In genomic region chr2:136050793-136051615, GRCm38 (mm10) we compare ENCODE assay signal across 8 mouse cellular contexts. TPM values are rescaled to one million over a fixed set of nuclear protein-coding genes. Genes with fewer than 3 reads are reported as not detected.
DNase-seq lines count a peak whose midpoint lies in the region; ATAC-seq and TF ChIP-seq lines count a peak whose summit lies in the region.

No protein-coding gene starts in this region.

- WGBS in kidney, embryonic 16.5 days: 8% methylated on average over 27 of the region's 27 CpGs
- WGBS in cerebellum, adult 2 months: 25% methylated on average over 27 of the region's 27 CpGs
- WGBS in forebrain, embryonic 14.5 days: 17% methylated on average over 27 of the region's 27 CpGs
- 29% methylated on average over 27 of the region's 27 CpGs for WGBS in thymus, adult 2 months

- H3K4me3 ChIP-seq in kidney, embryonic 16.5 days (ENCODE audit: low read length): peak overlapping the region; percentile 43
- peak overlapping the region; percentile 13 for H3K4me3 ChIP-seq in cerebellum, adult 2 months (replicated peaks; ENCODE audit: insufficient read depth, low read depth, low read length)
- H3K4me3 ChIP-seq in forebrain, embryonic 14.5 days (ENCODE audit: low read depth, low read length): peak overlapping the region; percentile 21; the same call in 1 of the 2 replicates
- no peak overlapping the region for H3K4me3 ChIP-seq in thymus, adult 2 months (ENCODE audit: control insufficient read depth, insufficient read depth, low read length)

- no peaks in the 10 kb centered on the region for H3K36me3 ChIP-seq in kidney, embryonic 16.5 days (ENCODE audit: insufficient read depth, low read length)
- H3K36me3 ChIP-seq in forebrain, embryonic 14.5 days (ENCODE audit: control insufficient read depth, insufficient read depth, low read length): no peaks in the 10 kb centered on the region
- no peaks in the 10 kb centered on the region for H3K36me3 ChIP-seq in thymus, adult 2 months (ENCODE audit: control insufficient read depth, insufficient read depth, low read length)

- peaks cover 9% of the 10 kb centered on the region; the same call in 1 of the 2 replicates for H3K4me1 ChIP-seq in kidney, embryonic 16.5 days (ENCODE audit: insufficient read depth, low read length)
- peaks cover 5% of the 10 kb centered on the region for H3K4me1 ChIP-seq in cerebellum, adult 2 months (ENCODE audit: control insufficient read depth, insufficient read depth, low read length)
- H3K4me1 ChIP-seq in forebrain, embryonic 14.5 days (ENCODE audit: control insufficient read depth, insufficient read depth, low read length): peaks cover 6% of the 10 kb centered on the region
- H3K4me1 ChIP-seq in thymus, adult 2 months (replicated peaks; ENCODE audit: control insufficient read depth, insufficient read depth, low read length): no peaks in the 10 kb centered on the region

- no peaks in the 10 kb centered on the region for H3K9me3 ChIP-seq in kidney, embryonic 16.5 days (ENCODE audit: low read length)
- no peaks in the 10 kb centered on the region for H3K9me3 ChIP-seq in forebrain, embryonic 14.5 days (replicated peaks; ENCODE audit: control insufficient read depth, low read length)

- DNase-seq in kidney, adult 9 months: no peak
- DNase-seq in cerebellum, adult 2 months: peak; percentile 50 to 61
- peak; percentile 60 for DNase-seq in forebrain, embryonic 14.5 days (ENCODE audit: low spot score)
- DNase-seq in mesoderm, embryonic 11.5 days (ENCODE audit: low read depth, low spot score): peak; percentile 63
- DNase-seq in thymus, postnatal 4 days: no peak
- DNase-seq in thymus, adult 2 months: no peak

- H3K27me3 ChIP-seq in kidney, embryonic 16.5 days (ENCODE audit: insufficient read depth, low read length): no peaks in the 10 kb centered on the region
- H3K27me3 ChIP-seq in cerebellum, adult 2 months (ENCODE audit: control insufficient read depth, insufficient read depth, low read length): no peaks in the 10 kb centered on the region
- H3K27me3 ChIP-seq in forebrain, embryonic 14.5 days (replicated peaks; ENCODE audit: control insufficient read depth, insufficient read depth, low read length): no peaks in the 10 kb centered on the region
- no peaks in the 10 kb centered on the region for H3K27me3 ChIP-seq in thymus, adult 2 months (ENCODE audit: control insufficient read depth, insufficient read depth, low read length)

- TF ChIP-seq CTCF in cerebellum, adult 2 months (IDR thresholded peaks at IDR 0.05; ENCODE audit: borderline replicate concordance, insufficient read depth, low read depth, low read length): no peak
- no peak for TF ChIP-seq CTCF in thymus, adult 2 months (IDR thresholded peaks at IDR 0.05; ENCODE audit: borderline replicate concordance, control insufficient read depth, extremely low read depth, insufficient read depth, low read length, poor library complexity)

- ATAC-seq in kidney, embryonic 16.5 days (ENCODE audit: low FRiP score, low TSS enrichment): peak; percentile 89
- ATAC-seq in forebrain, embryonic 14.5 days: peak; percentile 66
- no peak for ATAC-seq in CD4-positive, CD25-positive, alpha-beta regulatory T cell, adult 4 months

- 0 out of 2 replicates have a peak overlapping the region, but pooled peaks have one; percentile 32 for H3K9ac ChIP-seq in kidney, embryonic 16.5 days (replicated peaks; ENCODE audit: low read length)
- H3K9ac ChIP-seq in forebrain, embryonic 14.5 days (ENCODE audit: low read length): peak overlapping the region; percentile 40

- H3K27ac ChIP-seq in kidney, embryonic 16.5 days (ENCODE audit: low read length): peak overlapping the region; percentile 82
- no peak overlapping the region for H3K27ac ChIP-seq in cerebellum, adult 2 months (ENCODE audit: insufficient read depth, low read length)
- H3K27ac ChIP-seq in forebrain, embryonic 14.5 days (ENCODE audit: low read depth, low read length): no peak overlapping the region
- H3K27ac ChIP-seq in thymus, adult 2 months (ENCODE audit: control insufficient read depth, insufficient read depth, low read length): no peak overlapping the region

- TF ChIP-seq POLR2A in cerebellum, adult 2 months (IDR thresholded peaks at IDR 0.05; ENCODE audit: borderline replicate concordance, insufficient read depth, low read length): no peak
- TF ChIP-seq POLR2A in thymus, adult 2 months (IDR thresholded peaks at IDR 0.05; ENCODE audit: control insufficient read depth, extremely low read depth, insufficient read depth, low read length, poor library complexity): no peak

- peak overlapping the region; percentile 56 for H3K4me2 ChIP-seq in kidney, embryonic 16.5 days (replicated peaks; ENCODE audit: low read depth, low read length)
- peak overlapping the region; percentile 48 for H3K4me2 ChIP-seq in forebrain, embryonic 14.5 days (ENCODE audit: low read length)

RNA-seq across cellular contexts. Expression of gene Lamp5, which starts 1.0 kb away (rescaled TPM):
- polyA plus RNA-seq in kidney, embryonic 16.5 days (2015; fragmentation: Nextera tagmentation; extraction: Ambion mirVana): 5.4 and 6.7 TPM in 2 replicates
- polyA plus RNA-seq in cerebellum, adult 2 months (2012; rRNA removed): 134 and 197 TPM in 2 replicates
- 1.2 and 1.8 TPM in 2 replicates for polyA plus RNA-seq in forebrain, embryonic 14.5 days (2014; fragmentation: Nextera tagmentation; extraction: Ambion mirVana)
- polyA plus RNA-seq in CD4-positive, CD25-positive, alpha-beta regulatory T cell, adult 4 months (2017; shearing (Covaris generic)): not detected
- polyA plus RNA-seq in thymus, adult 2 months (2012; rRNA removed): not detected in 2 replicates

Comparison
In these comparisons a context has a peak if more than half of its experiments do, and no peak if none do; other contexts are left out.
1. DNase-seq: peak in cerebellum, adult 2 months (2 of 2), forebrain, embryonic 14.5 days (single experiment) and mesoderm, embryonic 11.5 days (single experiment); none in kidney, adult 9 months (single experiment), thymus, postnatal 4 days (single experiment) and thymus, adult 2 months (single experiment).
2. RNA of gene Lamp5, which starts 1.0 kb away (polyA plus RNA-seq): 134 to 197 TPM in cerebellum, adult 2 months; 5.4 to 6.7 TPM in kidney, embryonic 16.5 days, 1.2 to 1.8 TPM in forebrain, embryonic 14.5 days, not detected in thymus, adult 2 months and not detected in CD4-positive, CD25-positive, alpha-beta regulatory T cell, adult 4 months; every median in the first group is over 10 times any median in the second.